Mouse (Mus musculus): ENCODE results near the gene Cfap77.

The Cfap77 gene

DNA sequence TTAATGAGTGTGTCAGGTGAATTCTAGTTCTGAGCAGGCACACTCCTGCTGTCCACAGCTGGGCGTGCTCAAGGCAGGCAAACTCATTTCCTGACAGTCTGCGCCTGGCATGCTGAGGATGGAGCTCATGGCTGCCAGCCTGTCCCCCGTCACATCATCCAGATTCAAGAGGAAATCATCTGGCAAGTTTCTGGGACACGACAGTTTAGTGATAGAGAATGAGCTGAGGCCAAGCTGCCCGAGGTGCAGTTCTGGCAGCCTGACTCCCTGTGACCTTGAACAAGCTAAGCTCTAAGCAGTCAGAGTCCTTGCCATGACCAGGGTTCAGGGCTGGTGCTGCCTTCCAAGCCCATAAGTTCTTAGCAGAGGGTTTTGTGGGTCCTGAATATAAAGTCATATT is 56.6 kb downstream of the Cfap77 start:
- DNase-seq (ENCODE audit: low read depth in 2 of 2, low spot score in 2 of 2), result no peak

DNA sequence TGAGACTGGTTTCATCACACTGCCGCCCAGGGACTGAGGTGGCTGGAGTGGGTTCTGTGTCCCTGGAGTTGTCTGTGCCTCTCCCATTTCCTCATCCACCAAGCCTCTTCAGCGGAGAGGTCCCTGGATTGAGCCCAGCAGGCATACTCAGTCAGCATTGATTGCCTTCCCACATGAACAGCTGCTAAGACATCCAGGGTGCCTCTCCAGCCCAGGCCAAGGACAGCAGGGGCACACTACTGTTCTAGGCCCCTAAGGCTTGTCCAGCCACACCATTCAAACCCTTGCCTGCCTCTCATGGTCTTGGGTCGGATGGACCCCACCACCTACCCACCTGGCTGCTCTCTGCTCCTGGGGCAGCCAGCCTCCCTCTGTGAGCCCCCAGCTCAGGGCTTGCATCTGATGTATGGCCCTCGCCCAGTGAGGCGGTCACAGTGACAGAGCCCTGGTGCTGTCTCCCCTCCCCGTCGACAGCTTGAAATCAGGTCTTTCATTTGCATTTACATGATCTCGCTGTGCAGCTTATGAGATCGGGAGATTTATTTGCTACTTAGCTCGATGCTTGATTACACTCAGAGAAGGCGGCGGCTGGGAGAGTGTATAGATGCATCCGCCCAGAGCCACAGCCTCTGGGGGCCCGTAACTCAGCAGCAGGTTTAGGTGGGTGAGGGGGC is 57.6 kb downstream of the Cfap77 start:
- DNase-seq (ENCODE audit: low read depth in 2 of 2, low spot score in 2 of 2), result no peak

DNA sequence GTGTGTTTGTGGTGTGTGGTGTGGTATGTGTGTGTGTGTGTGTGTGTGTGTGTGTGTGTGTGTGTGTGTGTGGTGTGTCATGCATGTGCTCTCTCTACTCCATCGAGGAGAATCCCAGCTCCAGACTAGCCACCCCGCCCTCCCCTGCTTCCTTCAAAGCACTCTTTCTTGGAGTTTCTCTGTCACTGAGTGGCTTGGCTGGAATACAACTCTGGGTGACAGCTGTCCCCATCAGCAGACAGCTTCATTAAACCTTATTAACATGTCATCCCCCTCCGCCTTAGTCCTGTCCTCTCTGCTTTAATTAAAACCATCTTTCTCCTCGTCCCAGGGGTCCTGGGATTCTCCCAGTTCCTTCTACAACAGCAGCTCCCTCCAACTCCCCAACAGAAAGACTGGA is 59.4 kb downstream of the Cfap77 start:
- DNase-seq (ENCODE audit: low read depth in 2 of 2, low spot score in 2 of 2), result no peak

DNA sequence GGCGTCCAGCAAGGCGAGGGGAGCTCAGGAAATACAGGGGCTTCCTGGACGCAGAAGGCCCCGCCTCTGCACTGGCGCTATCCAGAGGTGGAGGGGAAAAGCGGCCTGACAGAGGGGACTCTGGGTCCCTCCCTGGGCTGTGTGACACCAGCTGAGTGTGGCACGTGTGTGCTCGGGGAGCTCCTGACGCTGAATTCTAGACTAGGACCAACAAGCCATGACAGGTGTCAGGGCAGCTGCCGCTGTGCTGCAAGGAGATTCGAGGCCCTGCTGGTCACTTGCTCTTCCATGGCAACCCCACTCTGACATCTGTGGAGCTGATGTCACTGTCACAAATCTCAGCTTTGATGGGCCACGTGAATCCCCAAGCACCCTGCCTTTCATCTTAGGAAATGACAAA is 60.9 kb downstream of the Cfap77 start:
- DNase-seq (ENCODE audit: low read depth in 2 of 2, low spot score in 2 of 2), result no peak

DNA sequence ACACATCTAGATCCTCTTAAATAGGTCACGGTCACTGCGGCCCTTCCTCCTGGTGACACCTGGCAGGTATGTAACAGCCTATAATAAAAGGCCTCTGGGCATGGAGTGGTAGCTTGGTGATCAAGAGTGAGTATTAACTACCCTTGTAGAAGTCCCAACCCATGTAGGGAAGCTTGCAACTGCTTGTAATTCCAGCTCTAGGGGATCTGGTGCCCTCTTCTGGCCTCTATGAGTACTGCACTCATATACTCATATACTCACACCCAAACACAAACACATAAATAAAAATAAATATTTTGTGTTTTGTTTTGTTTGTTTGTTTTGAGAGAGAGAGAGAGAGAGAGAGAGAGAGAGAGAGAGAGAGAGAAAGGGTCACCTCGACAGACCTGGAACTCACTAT is 66.1 kb downstream of the Cfap77 start:
- DNase-seq (ENCODE audit: low read depth in 2 of 2, low spot score in 2 of 2), result no peak

GRCm38 (mm10) chr2:28980080-28980910 is 74.6 kb downstream of the Cfap77 start:
- DNase-seq (ENCODE audit: low read depth in 2 of 2, low spot score in 2 of 2), result no peak

DNA sequence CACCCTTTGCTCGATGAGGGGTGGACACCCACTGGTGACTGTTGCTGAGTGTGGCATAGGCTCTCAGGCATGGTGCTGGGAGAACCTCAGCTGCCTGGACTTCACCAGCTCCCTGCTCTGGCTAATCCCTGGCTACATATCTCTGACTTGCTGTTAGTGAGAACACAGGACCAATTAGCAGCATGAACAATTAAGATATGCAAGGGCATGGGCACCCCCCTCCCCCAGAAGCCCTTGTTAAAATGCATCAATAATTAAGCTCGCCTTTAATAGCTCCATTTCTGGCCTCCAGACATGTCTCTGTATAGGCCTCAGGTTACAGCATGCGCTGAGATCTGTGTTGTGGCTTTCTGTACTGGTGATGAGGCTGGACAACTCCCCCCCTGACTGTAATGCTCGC is 76.4 kb downstream of the Cfap77 start:
- DNase-seq (ENCODE audit: low read depth in 2 of 2, low spot score in 2 of 2), result no peak

GRCm38 (mm10) chr2:28976635-28977034 is 78.2 kb downstream of the Cfap77 start:
- DNase-seq (ENCODE audit: low read depth in 2 of 2, low spot score in 2 of 2), result peak; percentile 34 to 41

DNA sequence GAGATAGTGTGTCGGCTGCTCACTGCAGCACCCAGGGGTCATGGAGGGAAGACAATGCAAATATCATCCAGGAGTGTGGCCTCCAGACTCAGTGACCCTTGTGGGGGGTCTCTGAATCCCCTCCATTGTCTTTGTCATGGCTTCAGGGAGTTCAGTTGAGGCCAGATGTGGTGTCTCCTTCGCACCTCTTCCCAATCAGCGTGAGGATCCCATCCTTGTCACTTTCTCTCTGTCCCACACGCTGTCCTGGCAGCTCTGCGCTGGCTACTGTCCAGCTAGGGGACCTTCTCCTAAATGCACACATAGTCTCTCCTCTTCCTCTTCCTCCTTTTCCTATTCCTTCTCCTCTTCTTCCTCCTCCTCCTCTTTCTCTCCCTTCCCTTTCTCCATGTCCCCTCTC is 79.3 kb downstream of the Cfap77 start:
- DNase-seq (ENCODE audit: low read depth in 2 of 2, low spot score in 2 of 2), result no peak

DNA sequence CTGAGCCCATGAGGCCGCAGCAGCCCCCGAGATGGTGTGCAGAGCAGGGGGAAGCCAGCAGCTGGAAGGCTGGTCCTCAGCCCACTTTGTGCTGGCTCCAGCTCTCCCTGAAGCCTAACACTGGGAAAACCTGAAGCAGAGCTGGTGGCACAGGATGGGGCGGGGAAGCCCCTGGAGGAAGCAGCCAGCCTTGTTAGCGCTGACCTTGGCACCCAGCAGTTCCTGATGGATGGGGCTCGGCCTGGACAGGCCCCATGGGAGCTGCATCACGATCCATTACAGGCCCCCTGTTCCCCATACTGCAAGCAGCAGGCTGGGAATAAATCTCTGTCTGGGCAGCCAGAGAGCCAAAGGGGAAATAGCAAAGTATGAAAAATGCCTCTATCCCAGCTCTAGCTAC is 80.3 kb downstream of the Cfap77 start:
- DNase-seq (ENCODE audit: low read depth in 2 of 2, low spot score in 2 of 2), result no peak

- DNase-seq (ENCODE audit: low read depth in 2 of 2, low spot score in 2 of 2), result no peak
These were observed 80.9 kb downstream of the Cfap77 start for GRCm38 (mm10) chr2:28973832-28974450.

DNA sequence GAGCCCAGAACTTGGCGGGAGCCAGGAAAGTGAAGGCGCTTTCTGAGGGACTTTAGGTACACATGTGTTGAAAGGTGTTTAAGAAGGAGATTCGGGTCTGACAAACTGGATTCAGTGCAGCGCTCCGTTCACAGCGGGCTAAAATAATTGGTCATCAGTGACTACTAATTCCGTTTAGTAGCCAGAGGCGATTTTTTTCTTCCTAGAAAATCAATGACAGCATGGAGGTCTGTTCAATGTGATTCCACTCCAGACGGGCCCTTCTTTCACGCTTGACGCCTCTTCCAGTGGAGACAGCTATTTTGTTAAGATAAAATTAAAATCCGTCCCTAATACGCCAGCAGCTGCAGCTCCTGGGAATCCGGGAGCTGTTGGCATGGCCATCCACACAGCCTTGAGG is 84.4 kb downstream of the Cfap77 start:
- no peak for DNase-seq (ENCODE audit: low read depth in 2 of 2, low spot score in 2 of 2)

DNA sequence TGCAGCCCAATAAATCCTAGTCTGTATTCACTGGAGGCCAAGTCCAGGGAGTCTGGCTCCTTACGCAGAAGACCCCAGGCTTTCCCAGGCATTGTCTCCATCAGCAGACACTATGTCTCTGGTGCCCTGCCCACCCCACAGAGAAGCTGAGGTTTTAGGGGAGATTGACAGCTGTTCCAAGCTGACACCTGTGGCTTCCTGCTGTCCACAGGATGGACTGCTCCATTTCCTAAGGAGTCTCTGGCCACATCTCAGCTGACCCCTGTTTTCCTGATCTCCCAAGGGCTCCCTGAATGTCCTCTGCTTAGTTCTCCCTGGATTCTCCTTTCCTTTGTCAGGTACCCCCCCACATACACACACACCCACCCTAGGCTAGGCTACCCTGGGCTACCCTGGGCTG is 86.6 kb downstream of the Cfap77 start:
- DNase-seq (ENCODE audit: low read depth in 2 of 2, low spot score in 2 of 2), result no peak

- DNase-seq (ENCODE audit: low read depth in 2 of 2, low spot score in 2 of 2), result no peak
These were observed 88.6 kb downstream of the Cfap77 start for GRCm38 (mm10) chr2:28966151-28966795.

GRCm38 (mm10) chr2:28963565-28963964 is 91.3 kb downstream of the Cfap77 start:
- no peak for DNase-seq (ENCODE audit: low read depth in 2 of 2, low spot score in 2 of 2)

GRCm38 (mm10) chr2:28961636-28962035 is 93.2 kb downstream of the Cfap77 start:
- no peak for DNase-seq (ENCODE audit: low read depth in 2 of 2, low spot score in 2 of 2)

- DNase-seq (ENCODE audit: low read depth in 2 of 2, low spot score in 2 of 2), result no peak
These were observed 93.8 kb downstream of the Cfap77 start for GRCm38 (mm10) chr2:28961024-28961585.

DNA sequence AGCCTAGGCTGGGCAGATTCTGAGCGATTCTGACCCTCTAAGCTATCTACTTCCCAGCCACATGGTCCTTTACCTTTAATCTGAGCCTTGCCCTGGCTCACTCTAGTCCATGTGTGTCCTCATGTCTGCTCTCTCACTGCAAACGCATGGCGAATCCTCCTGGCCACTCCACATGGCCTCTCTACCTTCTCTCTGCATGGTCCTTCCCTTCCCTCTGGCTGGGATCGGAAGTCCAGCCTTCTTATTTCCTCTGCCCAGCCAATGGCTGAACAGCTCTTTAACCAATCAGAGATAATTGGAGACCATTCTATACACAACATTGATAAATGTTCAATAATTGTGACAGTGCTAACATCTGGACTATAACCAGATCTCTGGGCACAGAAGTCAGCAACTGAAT is 98.0 kb downstream of the Cfap77 start:
- no peak for DNase-seq (ENCODE audit: low read depth in 2 of 2, low spot score in 2 of 2)

DNA sequence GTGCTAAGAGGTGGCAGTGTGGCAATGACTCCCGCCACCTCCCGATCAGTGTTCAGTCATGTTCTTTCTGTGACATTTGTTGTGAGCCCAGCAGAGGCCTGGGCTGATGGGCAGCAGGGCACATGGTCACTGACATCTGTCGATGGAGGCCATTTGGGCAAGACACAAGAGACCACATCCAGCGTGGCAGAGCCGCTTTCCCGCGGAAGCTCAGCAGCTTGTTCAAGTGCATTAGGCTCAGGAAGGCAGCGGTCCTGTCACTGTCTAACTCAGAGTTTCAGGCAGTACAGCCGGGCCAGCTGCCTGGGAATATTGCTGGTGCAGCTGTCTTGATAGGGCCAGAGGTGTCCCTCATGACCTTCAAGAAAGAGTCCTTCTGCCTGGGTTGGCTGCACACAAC is 100.3 kb downstream of the Cfap77 start:
- no peak for DNase-seq (ENCODE audit: low read depth in 2 of 2, low spot score in 2 of 2)

GRCm38 (mm10) chr2:28952981-28953380 is 101.9 kb downstream of the Cfap77 start:
- DNase-seq (ENCODE audit: low read depth in 2 of 2, low spot score in 2 of 2), result no peak

DNA sequence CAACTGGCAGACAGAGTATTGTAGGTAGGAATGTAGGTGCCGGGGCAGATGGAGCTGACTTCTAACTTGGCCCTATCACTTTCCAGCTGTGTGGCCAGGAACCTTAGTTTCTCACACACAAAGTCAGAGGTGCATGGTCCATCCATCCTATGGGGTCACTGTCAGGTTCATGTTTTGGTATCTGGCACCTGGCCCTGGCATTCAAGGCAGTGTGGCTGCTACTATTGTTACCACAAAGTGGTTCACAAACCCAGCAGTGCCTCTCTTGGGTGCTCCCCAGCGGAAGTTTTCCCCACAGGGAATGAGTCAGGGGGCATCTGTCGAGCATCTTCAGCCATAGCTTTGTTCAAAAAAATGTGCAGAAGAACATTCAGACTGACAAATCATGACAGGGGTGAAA is 108.6 kb downstream of the Cfap77 start:
- no peak for DNase-seq (ENCODE audit: low read depth in 2 of 2, low spot score in 2 of 2)
